Mouse (Mus musculus): ENCODE data around the gene Igf2bp1. TPM values are rescaled to one million over a fixed set of nuclear protein-coding genes. Genes with fewer than 3 reads are reported as not detected.
A peak's percentile ranks its signal among the peaks of the same experiment; 100 is the strongest.

Gene Igf2bp1
- not detected for total RNA-seq (2021)
- long read RNA-seq, experiment 1, result 0 reads
- long read RNA-seq, experiment 2, result 0 reads

- DNase-seq, result peak in 1 of 2 experiments; percentile 45
- intact Hi-C loops (cut with DNase I), result loop anchor here (10.0 kb wide), 1 partner anchor 199 kb away; no protein-coding TSS in a partner anchor
Observed at GRCm38 (mm10) chr11:96005403-96006271, at the start of gene Igf2bp1. Igf2bp1 (minus strand) TSS chr11:96005940.

- DNase-seq, result no peak
- intact Hi-C loops (cut with DNase I), result no loop called here
Observed at GRCm38 (mm10) chr11:96050854-96051253, 45.1 kb upstream of the Igf2bp1 start.

GRCm38 (mm10) chr11:96049939-96050338, 44.2 kb upstream of the Igf2bp1 start:
- DNase-seq, result no peak
- intact Hi-C loops (cut with DNase I), result no loop called here

- no peak for DNase-seq
- intact Hi-C loops (cut with DNase I), result no loop called here
Observed at GRCm38 (mm10) chr11:96047469-96048373, 42.0 kb upstream of the Igf2bp1 start.

- intact Hi-C loops (cut with DNase I), result no loop called here
Observed at GRCm38 (mm10) chr11:96046793-96047192, 41.1 kb upstream of the Igf2bp1 start.

GRCm38 (mm10) chr11:96046028-96046427, 40.3 kb upstream of the Igf2bp1 start:
- DNase-seq, result no peak
- intact Hi-C loops (cut with DNase I), result no loop called here

More at GRCm38 (mm10) chr11:96046793-96047192, 41.1 kb upstream of the Igf2bp1 start:
- DNase-seq, result no peak

GRCm38 (mm10) chr11:96044803-96045567, 39.2 kb upstream of the Igf2bp1 start:
- DNase-seq, result no peak
- intact Hi-C loops (cut with DNase I), result no loop called here

- intact Hi-C loops (cut with DNase I), result loop anchor here (5.0 kb wide), 1 partner anchor 39 kb away; the partner anchor contains the start of gene Atp5g1
- no peak for DNase-seq
Observed at GRCm38 (mm10) chr11:96038560-96038959, 32.8 kb upstream of the Igf2bp1 start.

GRCm38 (mm10) chr11:96037499-96037898, 31.8 kb upstream of the Igf2bp1 start:
- intact Hi-C loops (cut with DNase I), result loop anchor here (5.0 kb wide), 1 partner anchor 40 kb away; the partner anchor contains the start of gene Atp5g1
- no peak for DNase-seq

GRCm38 (mm10) chr11:96035133-96035532, 29.4 kb upstream of the Igf2bp1 start:
- intact Hi-C loops (cut with DNase I), result loop anchor here (5.0 kb wide), 1 partner anchor 42 kb away; the partner anchor contains the start of gene Atp5g1
- DNase-seq, result no peak

- intact Hi-C loops (cut with DNase I), result loop anchor here (5.0 kb wide), 1 partner anchor 43 kb away; the partner anchor contains the start of gene Atp5g1
Observed at GRCm38 (mm10) chr11:96034596-96035052, 28.9 kb upstream of the Igf2bp1 start, which contains the start of gene Snf8. Snf8 (plus strand) TSS chr11:96034885.

GRCm38 (mm10) chr11:96034116-96034515, 28.4 kb upstream of the Igf2bp1 start:
- intact Hi-C loops (cut with DNase I), result no loop called here
- DNase-seq, result no peak

More at GRCm38 (mm10) chr11:96034596-96035052, 28.9 kb upstream of the Igf2bp1 start, which contains the start of gene Snf8:
- peak; percentile 90 to 93 for DNase-seq

- no peak for DNase-seq
- intact Hi-C loops (cut with DNase I), result no loop called here
Observed at GRCm38 (mm10) chr11:96033264-96033663, 27.5 kb upstream of the Igf2bp1 start.

- intact Hi-C loops (cut with DNase I), result no loop called here
Observed at GRCm38 (mm10) chr11:96031701-96032100, 26.0 kb upstream of the Igf2bp1 start.

GRCm38 (mm10) chr11:96030571-96030970, 24.8 kb upstream of the Igf2bp1 start:
- DNase-seq, result no peak
- intact Hi-C loops (cut with DNase I), result no loop called here

More at GRCm38 (mm10) chr11:96031701-96032100, 26.0 kb upstream of the Igf2bp1 start:
- DNase-seq, result no peak

GRCm38 (mm10) chr11:96028130-96028529, 22.4 kb upstream of the Igf2bp1 start:
- intact Hi-C loops (cut with DNase I), result no loop called here
- no peak for DNase-seq

GRCm38 (mm10) chr11:96020622-96021021, 14.9 kb upstream of the Igf2bp1 start:
- intact Hi-C loops (cut with DNase I), result no loop called here
- DNase-seq, result no peak

GRCm38 (mm10) chr11:96017941-96018351, 12.2 kb upstream of the Igf2bp1 start:
- DNase-seq, result no peak
- intact Hi-C loops (cut with DNase I), result no loop called here

- intact Hi-C loops (cut with DNase I), result no loop called here
- no peak for DNase-seq
Observed at GRCm38 (mm10) chr11:96015421-96015820, 9.7 kb upstream of the Igf2bp1 start.

Data from gastrocnemius, postnatal 36 days (tissue).